Mouse (Mus musculus) neural tube, embryonic 14.5 days (tissue): ENCODE measurements around the gene Hyal2. TPM values are rescaled to one million over a fixed set of nuclear protein-coding genes. Genes with fewer than 3 reads are reported as not detected.
A peak's percentile ranks its signal among the peaks of the same experiment; 100 is the strongest.

Experiments used
- ATAC-seq: fragments of 200-750 bp; cut with Nextera tagmentation; 2 replicates; pipeline ENCODE4 v1.8.0; 2017; ENCODE audit warnings: low read depth, mild to moderate bottlenecking, moderate TSS enrichment, moderate library complexity
- H3K27ac ChIP-seq: fragments of 300-500 bp; sonication (generic); 2 replicates; pipeline ENCODE4 v1.5.1; 2014; ENCODE audit warnings: low read depth, mild to moderate bottlenecking, control low read depth, low read length, moderate library complexity, mixed read lengths
- H3K27me3 ChIP-seq: fragments of 300-500 bp; sonication (generic); 2 replicates; pipeline ENCODE4 v1.6.1; 2014; ENCODE audit warnings: low read length; ENCODE audit not compliant: control insufficient read depth, insufficient read depth
- H3K36me3 ChIP-seq: fragments of 300-500 bp; sonication (generic); 2 replicates; pipeline ENCODE4 v1.6.1; 2014; ENCODE audit warnings: low read length, mixed read lengths; ENCODE audit not compliant: control insufficient read depth, insufficient read depth
- H3K4me1 ChIP-seq: fragments of 300-500 bp; sonication (generic); 2 replicates; pipeline ENCODE4 v1.6.1; 2014; ENCODE audit warnings: low read length; ENCODE audit not compliant: control insufficient read depth, insufficient read depth
- H3K4me2 ChIP-seq: fragments of 300-500 bp; sonication (generic); 2 replicates; pipeline ENCODE4 v1.6.1; 2014; ENCODE audit warnings: mild to moderate bottlenecking, low read depth, low read length, control low read depth
- H3K4me3 ChIP-seq: fragments of 300-500 bp; sonication (generic); 2 replicates; pipeline ENCODE4 v1.5.1; 2014; ENCODE audit warnings: low read depth, low read length, control low read depth, mixed read lengths
- H3K9ac ChIP-seq: fragments of 300-500 bp; sonication (generic); replicated peaks from 2 replicates; pipeline ENCODE4 v1.6.1; 2014; ENCODE audit warnings: low read depth, mild to moderate bottlenecking, control low read depth, low read length, mixed read lengths
- H3K9me3 ChIP-seq: fragments of 300-500 bp; sonication (generic); 2 replicates; pipeline ENCODE4 v1.6.1; 2016; ENCODE audit warnings: low read length; ENCODE audit not compliant: control insufficient read depth
- WGBS: fragments of 180-500 bp; shearing (Covaris S2); extraction: QIAGEN DNeasy Blood & Tissue Kit; methylation state at CpG from one replicate; pipeline ENCODE4 v1.1.7; 2014; 5-methylcytosine and 5-hydroxymethylcytosine counted together
- polyA plus RNA-seq: library from polyadenylated mRNA; unstranded; fragments of >200 nt; fragmentation: Nextera tagmentation; extraction: Ambion mirVana; gene quantifications from 2 replicates; pipeline ENCODE4 v1.2.1, GENCODE M21; 2014

Hyal2 gene
- polyA plus RNA-seq, 1 experiment from 2014 or later: 60.3 TPM

DNA sequence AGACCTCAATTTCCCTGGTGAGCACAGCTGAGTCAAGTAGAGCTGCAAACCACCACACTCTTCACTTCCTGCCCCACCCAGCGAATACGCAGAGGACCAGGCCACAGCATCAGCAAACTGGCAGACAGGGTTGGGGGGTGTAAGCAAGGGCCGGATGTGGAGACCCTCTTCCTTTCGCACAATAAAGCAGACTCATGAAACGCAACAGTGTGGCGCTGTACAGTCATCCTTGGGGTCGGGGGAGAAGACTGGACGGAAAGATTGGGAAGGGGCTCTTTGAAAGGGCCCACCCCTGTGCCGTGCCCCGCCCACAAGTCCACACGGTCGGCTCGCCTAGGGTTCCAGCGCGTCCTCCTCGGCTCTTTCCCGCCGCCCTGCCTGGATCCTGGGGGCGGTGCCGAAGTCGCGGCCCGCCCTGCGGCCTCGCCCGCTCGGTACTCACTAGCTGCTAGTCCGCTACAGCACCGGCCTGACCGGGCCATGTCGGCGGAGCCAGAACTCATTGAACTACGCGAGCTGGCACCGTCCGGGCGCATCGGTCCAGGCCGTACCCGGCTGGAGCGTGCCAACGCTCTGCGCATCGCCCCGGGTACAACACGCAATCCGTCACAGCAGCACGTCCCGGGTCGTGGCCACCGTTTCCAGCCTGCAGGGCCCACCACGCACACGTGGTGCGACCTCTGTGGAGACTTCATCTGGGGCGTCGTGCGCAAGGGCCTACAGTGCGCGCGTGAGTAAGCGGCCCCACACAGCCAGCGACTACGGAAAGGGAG, 16.4 kb upstream of the Hyal2 start, which contains the start of gene Rassf1:
Gene Rassf1, plus strand, starts transcription at position 439 of the 773 bp plus-strand sequence.
- H3K4me1 ChIP-seq: peaks cover 28% of the 10 kb centered on the region
- H3K9ac ChIP-seq: peak within 1 kb of the TSS; percentile 51
- H3K4me2 ChIP-seq: peak within 1 kb of the TSS; percentile 50
- no peaks in the 10 kb centered on the region for H3K9me3 ChIP-seq
- no peak within 1 kb of the TSS for H3K27ac ChIP-seq
- no peak for ATAC-seq
- WGBS: under 1% methylated on average over 63 of the region's 63 CpGs
- H3K4me3 ChIP-seq: peak within 1 kb of the TSS; percentile 29
- H3K27me3 ChIP-seq: peaks cover 24% of the 10 kb centered on the region
- no peaks in the 10 kb centered on the region for H3K36me3 ChIP-seq

GRCm38 (mm10) chr9:107551890-107552355, 15.8 kb upstream of the Hyal2 start:
- H3K36me3 ChIP-seq: no peaks in the 10 kb centered on the region
- peak overlapping the region; percentile 51 for H3K9ac ChIP-seq
- peak overlapping the region; percentile 29 for H3K4me3 ChIP-seq
- H3K27ac ChIP-seq: no peak overlapping the region
- peak overlapping the region; percentile 50 for H3K4me2 ChIP-seq
- peaks cover 24% of the 10 kb centered on the region for H3K27me3 ChIP-seq
- H3K9me3 ChIP-seq: no peaks in the 10 kb centered on the region
- WGBS: 7% methylated on average over 8 of the region's 8 CpGs
- peaks cover 21% of the 10 kb centered on the region for H3K4me1 ChIP-seq
- no peak for ATAC-seq

DNA sequence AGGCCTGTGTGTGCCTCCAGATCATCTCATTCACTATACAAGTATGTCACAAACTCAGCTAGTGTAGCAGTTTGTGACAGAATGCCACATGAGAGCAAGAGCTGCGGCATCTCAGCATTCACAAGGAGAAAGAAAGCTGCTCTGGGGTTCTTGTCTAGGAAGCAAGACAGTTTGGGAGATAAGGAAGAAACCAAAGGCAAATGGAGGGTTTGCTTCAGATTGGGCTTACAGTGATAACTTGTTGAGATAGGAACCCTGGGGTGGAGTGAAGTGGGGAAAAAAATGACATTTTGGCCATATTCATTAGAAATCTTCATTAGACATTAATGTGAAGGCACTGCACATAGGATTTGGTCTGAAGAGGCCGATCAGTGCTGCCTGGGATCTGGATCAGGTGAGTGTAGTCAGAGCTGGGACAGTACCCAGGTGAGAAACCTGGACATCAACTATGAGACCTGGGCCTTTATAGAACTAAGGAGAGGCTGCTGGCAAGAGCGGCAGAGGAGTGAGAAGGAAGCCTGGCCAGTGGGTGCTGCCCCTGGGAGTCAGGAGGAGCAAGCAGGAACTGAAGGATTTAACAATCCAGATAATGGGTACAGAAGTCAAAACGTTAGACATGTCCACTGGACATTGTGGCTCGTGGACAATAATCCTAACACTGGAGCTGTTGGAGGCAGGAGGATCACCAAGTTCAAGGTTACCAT, 14.9 kb upstream of the Hyal2 start:
- peak overlapping the region; percentile 96 for H3K4me2 ChIP-seq
- no peaks in the 10 kb centered on the region for H3K9me3 ChIP-seq
- peaks cover 17% of the 10 kb centered on the region for H3K4me1 ChIP-seq
- peaks cover 5% of the 10 kb centered on the region; the same call in 1 of the 2 replicates for H3K36me3 ChIP-seq
- no peak overlapping the region for H3K9ac ChIP-seq
- 82% methylated on average over 5 of the region's 5 CpGs for WGBS
- H3K27ac ChIP-seq: no peak overlapping the region
- no peak overlapping the region for H3K4me3 ChIP-seq
- ATAC-seq: no peak
- peaks cover 24% of the 10 kb centered on the region for H3K27me3 ChIP-seq

DNA sequence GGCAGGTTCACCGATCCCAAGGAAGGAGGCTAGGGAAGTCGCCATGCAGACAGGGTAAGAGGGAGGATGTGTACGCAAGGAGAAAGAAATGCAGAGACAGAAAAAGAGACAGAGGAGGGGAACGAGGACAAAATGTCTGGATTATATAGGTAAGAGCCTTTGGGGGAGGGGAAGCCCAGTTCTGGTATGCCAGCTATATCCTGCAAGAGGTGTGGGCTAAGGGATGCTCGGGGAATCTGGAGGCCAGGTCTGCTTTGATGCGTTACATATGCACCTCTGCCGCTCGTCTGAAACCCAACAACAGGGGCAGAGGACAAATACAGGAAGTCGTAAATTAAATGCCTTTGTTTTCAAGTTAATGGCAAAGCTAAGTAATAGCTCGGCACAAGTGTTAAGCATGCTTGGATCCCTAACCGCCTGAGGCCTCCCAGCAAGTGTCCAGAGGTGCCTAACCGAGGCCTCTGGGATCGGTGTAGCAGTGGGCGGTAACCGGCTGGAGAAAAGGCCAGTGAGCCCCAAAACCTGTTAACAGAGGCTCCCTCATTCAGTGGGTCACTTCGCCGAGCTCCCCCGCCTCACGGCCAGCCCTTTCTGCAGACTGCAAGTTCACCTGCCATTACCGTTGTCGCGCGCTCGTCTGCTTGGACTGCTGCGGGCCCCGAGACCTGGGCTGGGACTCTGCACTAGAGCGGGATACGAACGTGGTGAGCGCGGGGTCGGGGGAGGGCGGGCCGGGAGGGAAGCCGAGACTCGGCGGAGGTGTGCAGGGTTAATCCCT, 14.0 kb upstream of the Hyal2 start:
- peak; percentile 78 for ATAC-seq
- Histone ChIP-seq H3K9me3 (no peaks in the 10 kb centered on the region), H3K4me3 (peak overlapping the region; percentile 72), H3K27me3 (peaks cover 24% of the 10 kb centered on the region), H3K9ac (peak overlapping the region; percentile 72), H3K36me3 (peaks cover 12% of the 10 kb centered on the region), H3K4me1 (peaks cover 17% of the 10 kb centered on the region), H3K27ac (peak overlapping the region; percentile 81), H3K4me2 (peak overlapping the region; percentile 96)
- WGBS: 3% methylated on average over 37 of the region's 37 CpGs

DNA sequence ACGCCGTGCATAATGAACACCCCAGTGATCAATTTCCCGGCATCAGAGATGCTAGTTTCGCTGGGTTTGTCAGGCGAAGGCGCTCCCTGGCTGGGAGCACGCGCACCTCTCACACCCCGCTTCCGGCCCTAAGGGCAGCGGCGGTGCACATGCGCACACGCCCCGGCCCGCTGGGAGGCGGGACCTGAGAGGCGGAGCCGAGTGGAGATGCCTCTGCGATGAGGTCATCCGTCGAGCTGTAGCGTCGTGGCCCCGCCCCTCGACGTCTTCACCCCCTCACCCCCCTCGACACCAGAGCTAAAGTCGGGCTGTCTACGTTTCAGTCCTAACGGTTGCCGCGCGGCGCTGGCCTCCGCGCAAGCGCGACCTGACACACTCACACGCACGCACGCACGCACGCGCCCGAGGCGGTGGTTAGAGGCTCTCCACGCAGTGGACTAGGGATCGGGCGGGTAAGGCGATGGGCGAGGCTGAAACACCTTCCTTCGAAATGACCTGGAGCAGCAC, 13.4 kb upstream of the Hyal2 start:
- WGBS: under 1% methylated on average over 43 of the region's 53 CpGs
- peak; percentile 93 for ATAC-seq
- peaks cover 18% of the 10 kb centered on the region for H3K36me3 ChIP-seq
- no peaks in the 10 kb centered on the region for H3K9me3 ChIP-seq
- H3K4me2 ChIP-seq: peak overlapping the region; percentile 96
- H3K9ac ChIP-seq: peak overlapping the region; percentile 78
- peaks cover 17% of the 10 kb centered on the region for H3K4me1 ChIP-seq
- peak overlapping the region; percentile 81 for H3K27ac ChIP-seq
- H3K27me3 ChIP-seq: peaks cover 24% of the 10 kb centered on the region
- peak overlapping the region; percentile 72 for H3K4me3 ChIP-seq

- peak overlapping the region; percentile 78 for H3K9ac ChIP-seq
- ATAC-seq: peak; percentile 30
- under 1% methylated on average over 23 of the region's 23 CpGs for WGBS
- peak overlapping the region; percentile 72 for H3K4me3 ChIP-seq
- H3K9me3 ChIP-seq: no peaks in the 10 kb centered on the region
- H3K36me3 ChIP-seq: peaks cover 25% of the 10 kb centered on the region
- peak overlapping the region; percentile 88 for H3K4me2 ChIP-seq
- peak overlapping the region; percentile 79 for H3K27ac ChIP-seq
- H3K27me3 ChIP-seq: peaks cover 24% of the 10 kb centered on the region
- H3K4me1 ChIP-seq: peaks cover 17% of the 10 kb centered on the region
Observed at GRCm38 (mm10) chr9:107555031-107555457, 12.7 kb upstream of the Hyal2 start.

- peaks cover 17% of the 10 kb centered on the region for H3K4me1 ChIP-seq
- no peak for ATAC-seq
- H3K27me3 ChIP-seq: peaks cover 20% of the 10 kb centered on the region
- no peaks in the 10 kb centered on the region for H3K9me3 ChIP-seq
- H3K4me2 ChIP-seq: peak overlapping the region; percentile 88
- H3K36me3 ChIP-seq: peaks cover 30% of the 10 kb centered on the region
- no peak overlapping the region for H3K27ac ChIP-seq
- peak overlapping the region; percentile 72 for H3K4me3 ChIP-seq
- no peak overlapping the region for H3K9ac ChIP-seq
- WGBS: 45% methylated on average over 2 of the region's 2 CpGs
Observed at GRCm38 (mm10) chr9:107555701-107556100, 12.0 kb upstream of the Hyal2 start.

- Histone ChIP-seq H3K36me3 (peaks cover 36% of the 10 kb centered on the region), H3K9ac (no peak overlapping the region), H3K4me2 (peak overlapping the region; percentile 88; the same call in 1 of the 2 replicates), H3K4me3 (no peak overlapping the region), H3K9me3 (no peaks in the 10 kb centered on the region), H3K4me1 (peaks cover 15% of the 10 kb centered on the region), H3K27me3 (peaks cover 17% of the 10 kb centered on the region), H3K27ac (no peak overlapping the region)
- 78% methylated on average over 3 of the region's 3 CpGs for WGBS
- ATAC-seq: no peak
Observed at GRCm38 (mm10) chr9:107556346-107556745, 11.4 kb upstream of the Hyal2 start.
